Mouse (Mus musculus): ENCODE results near the gene Rnf113a2.

Gene Rnf113a2

DNA sequence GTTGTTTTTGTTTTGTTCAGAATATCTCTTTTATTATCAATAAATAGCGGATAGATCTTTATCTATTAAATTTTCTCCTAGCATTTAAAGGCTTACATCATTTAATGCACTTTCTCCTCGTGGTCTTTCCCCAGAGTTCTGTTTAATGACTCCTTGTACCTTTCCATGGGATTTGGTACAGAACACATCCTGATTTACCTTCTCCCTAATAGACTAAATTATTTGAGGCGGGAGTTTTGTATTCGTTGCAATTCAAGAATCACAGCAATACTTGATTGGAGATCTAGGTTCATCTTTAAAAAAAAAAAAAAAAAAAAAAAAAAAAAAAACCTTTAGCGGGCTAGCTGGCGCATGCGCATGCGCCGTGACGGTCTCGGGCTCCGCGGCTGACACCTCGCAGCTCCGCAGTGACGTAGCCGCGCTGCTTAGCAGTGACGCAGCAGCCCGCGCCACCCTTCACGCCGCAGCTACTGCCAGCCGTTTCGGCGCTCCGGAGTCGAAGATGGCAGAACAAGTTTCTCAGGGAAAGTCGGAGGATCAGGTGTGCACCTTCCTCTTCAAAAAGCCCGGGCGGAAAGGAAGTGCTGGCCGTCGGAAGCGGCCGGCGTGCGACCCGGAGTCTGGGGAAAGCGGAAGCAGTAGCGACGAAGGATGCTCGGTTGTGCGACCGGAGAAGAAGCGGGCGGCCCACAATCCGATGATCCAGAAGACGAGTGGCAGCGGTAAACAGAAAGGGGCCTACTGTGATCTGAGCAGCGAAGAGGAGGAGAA is at the start of gene Rnf113a2:
Gene Rnf113a2 (plus strand): TSS at position 363 of the 771 bp plus-strand sequence.
- DNase-seq (ENCODE audit: low read depth in 2 of 2, low spot score in 2 of 2): peak; percentile 79 to 81

GRCm38 (mm10) chr12:84371647-84372046 is 45.3 kb upstream of the Rnf113a2 start:
- no peak for DNase-seq (ENCODE audit: low read depth in 2 of 2, low spot score in 2 of 2)

DNA sequence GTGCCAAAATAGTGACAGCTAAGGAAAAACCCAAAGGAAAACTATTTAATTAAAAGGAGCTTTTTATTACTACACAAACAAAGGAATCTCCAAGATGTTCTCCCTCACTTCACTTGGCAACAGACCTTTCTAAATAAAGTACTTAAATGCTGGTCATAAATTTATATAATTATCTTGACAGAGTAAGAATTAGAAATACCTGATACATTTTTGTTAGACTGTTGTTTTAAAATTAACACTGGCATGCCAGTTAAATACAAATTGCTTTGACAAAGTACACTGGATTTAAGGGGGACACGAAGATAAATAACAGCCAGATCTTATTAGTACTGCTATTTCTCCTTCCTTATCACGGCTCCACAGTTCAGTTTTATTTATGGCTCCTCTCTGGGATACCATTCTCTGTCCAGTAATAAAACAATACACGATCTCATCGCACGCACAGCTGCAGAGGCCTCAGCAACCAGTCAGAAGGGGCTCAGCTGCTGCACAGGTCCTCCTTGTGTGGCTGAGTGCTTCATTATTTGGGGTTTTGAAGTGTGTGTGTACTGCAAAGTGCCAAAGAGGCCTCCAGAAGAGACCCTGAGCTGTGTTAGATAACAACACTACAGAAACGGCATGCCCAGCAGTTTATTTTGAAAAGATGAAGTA is 43.0 kb upstream of the Rnf113a2 start:
- no peak for DNase-seq (ENCODE audit: low read depth in 2 of 2, low spot score in 2 of 2)

- DNase-seq (ENCODE audit: low read depth in 2 of 2, low spot score in 2 of 2): no peak
Observed at GRCm38 (mm10) chr12:84382369-84382768, 34.6 kb upstream of the Rnf113a2 start.

DNA sequence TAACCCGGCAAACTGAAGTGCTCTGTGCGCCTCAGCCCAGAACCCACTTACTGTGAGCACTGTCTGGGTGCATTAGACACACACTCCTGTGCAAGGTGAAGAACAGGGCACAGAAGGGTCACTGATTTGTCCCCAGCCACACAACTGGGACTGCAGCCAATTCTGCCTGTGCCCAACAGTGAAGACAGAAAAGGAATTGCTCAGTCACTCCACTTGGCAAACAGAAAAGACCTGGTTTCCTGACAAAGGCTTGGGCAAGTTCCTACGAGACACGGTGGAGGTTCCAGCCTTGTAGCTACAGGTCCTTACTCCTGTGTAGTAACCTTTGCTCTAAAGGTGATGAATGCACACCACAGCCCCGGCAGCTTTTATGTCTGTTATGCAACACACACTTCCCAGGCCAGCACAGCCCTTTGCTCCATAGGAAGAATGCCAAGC is 32.3 kb upstream of the Rnf113a2 start:
- DNase-seq (ENCODE audit: low read depth in 2 of 2, low spot score in 2 of 2): no peak

DNA sequence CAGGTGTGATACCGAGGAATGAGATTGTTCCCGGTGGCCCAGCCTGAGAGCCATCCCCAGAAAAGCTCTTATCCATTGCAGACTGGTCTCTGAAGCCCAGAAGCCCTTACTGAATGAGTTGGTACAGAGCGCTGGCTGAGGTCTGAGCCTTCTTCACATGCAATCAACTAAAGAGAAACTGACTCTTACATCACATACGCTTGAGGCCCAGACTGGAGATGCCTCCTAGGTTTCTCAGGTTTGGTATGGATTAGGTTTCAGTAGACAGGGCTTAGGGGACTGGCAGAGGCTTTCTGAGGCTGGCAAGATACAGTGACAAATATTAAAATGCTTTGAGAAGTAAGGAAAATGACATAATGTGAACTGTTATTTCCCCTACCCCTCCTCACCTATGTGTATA is 31.6 kb upstream of the Rnf113a2 start:
- no peak for DNase-seq (ENCODE audit: low read depth in 2 of 2, low spot score in 2 of 2)

- no peak for DNase-seq (ENCODE audit: low read depth in 2 of 2, low spot score in 2 of 2)
Observed at GRCm38 (mm10) chr12:84388097-84388496, 28.9 kb upstream of the Rnf113a2 start.

DNA sequence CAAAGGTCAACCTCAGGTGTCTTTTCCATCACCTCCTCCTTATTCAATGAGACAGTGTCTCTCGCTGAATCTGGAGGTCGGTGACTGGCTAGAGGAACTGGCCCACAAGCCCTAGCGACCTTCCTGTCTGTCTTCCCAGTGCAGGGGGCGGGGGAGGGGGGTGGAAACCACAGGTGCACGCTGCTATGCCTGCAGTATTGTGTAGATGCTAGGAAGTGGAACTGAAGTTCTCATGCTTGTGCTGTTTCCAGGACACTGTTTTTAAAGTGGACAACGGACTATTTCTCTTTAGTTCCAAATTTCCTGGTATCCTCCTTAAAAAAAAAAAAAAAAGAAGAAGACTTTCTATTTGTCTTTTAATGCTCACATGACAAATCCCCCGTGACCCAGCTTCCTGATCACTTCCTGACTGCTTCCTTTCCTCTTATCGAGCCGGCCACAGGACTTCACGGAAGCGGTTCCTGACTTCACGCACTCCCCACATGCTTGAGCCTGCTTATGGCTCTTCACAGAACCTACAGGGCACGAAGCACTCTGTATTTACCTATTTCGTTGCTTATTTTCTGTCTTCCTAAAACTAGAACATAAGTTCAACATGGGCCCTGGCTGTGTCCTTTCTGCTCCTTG is 28.1 kb upstream of the Rnf113a2 start:
- DNase-seq (ENCODE audit: low read depth in 2 of 2, low spot score in 2 of 2): no peak

DNA sequence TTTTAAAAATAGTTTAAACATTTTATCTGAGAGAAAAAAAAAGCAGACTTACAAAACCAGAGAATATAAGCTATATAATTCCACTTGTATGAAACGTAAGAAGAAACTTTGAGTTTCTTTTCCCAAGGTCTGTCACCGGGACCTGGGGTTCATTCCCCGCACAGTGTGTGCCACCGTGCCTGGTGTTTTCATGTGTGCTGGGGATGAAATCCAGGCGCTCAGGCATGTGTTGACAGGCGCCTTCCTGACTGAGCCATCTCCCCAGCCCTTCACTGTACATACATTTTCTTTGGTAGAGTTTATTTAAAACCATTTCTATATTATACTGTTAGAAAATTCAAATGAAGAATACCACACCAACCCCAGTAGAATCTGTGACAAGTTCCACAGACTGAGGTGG is 26.7 kb upstream of the Rnf113a2 start:
- no peak for DNase-seq (ENCODE audit: low read depth in 2 of 2, low spot score in 2 of 2)

DNA sequence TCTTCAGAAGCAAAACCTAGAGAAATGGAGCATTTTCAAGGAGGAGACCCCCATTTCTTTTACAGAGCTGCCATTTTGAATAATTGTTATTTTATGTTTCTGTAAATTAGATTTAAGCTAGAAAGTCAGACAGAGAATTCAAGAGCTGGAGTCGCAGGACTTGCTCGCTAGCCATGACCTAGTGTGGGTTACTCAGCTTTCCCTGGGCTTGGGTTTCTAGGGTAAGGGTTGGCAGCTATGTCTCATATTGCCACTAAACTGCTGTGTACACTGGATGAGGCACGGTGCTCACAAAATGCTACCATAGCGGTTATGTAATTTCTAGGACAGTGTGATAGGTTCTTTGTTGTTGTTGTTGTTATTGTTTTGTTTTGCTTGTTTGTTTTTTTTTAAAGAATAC is 24.3 kb upstream of the Rnf113a2 start:
- no peak for DNase-seq (ENCODE audit: low read depth in 2 of 2, low spot score in 2 of 2)

GRCm38 (mm10) chr12:84393847-84394246 is 23.1 kb upstream of the Rnf113a2 start:
- no peak for DNase-seq (ENCODE audit: low read depth in 2 of 2, low spot score in 2 of 2)

DNA sequence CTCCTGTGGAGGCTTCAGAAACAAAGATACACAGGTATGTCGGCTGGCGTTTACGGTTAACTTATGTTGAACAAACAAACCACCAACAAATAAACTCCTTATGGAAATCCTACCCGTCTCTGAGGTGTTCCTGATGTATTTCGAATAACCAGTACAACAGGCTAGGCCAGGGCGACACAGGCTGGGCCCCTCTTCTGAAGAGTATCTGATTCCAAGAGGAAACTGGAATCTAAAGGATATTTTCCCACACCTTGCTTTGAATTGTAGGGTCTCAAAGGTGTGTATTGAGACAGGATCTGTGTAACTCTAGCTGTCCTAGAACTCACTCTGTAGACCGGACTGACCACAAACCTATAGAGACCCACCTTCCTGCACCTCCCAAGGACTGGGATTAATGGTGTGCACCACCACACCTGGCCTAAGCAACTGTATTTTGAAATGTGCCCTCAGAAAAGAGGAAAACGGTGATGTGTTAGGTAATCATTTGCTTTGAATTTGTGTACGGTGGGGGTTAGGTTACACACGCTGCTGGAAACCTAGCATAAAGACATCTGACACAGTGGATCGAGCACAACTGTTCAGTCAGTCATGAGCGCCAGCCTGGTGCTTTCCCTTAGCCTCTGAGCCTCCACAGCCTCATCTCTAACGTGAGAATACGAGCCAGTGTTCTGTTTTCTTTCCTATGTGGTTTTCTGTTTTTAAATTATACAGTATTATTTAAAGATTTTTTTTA is 19.9 kb upstream of the Rnf113a2 start:
- DNase-seq (ENCODE audit: low read depth in 2 of 2, low spot score in 2 of 2): no peak

GRCm38 (mm10) chr12:84397685-84398084 is 19.3 kb upstream of the Rnf113a2 start:
- no peak for DNase-seq (ENCODE audit: low read depth in 2 of 2, low spot score in 2 of 2)

DNA sequence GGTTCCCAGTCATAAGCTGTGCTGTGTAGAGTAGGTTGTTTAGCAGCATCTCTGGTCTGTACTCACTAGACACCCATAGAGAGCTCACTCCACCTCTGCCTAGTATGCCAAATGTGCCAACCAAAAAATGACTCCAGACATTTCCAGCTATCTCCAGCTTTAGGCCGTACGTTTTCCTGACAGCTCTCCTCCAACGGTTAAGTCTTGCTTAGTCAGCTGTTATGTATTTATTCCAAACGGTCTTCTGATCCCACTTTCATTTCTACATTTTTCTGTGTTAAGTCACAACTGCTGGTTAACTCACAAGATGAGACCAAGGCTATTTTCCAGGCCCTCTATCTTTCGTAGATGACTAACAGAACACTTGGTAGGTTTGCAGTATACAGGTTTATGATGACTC is 18.4 kb upstream of the Rnf113a2 start:
- no peak for DNase-seq (ENCODE audit: low read depth in 2 of 2, low spot score in 2 of 2)

GRCm38 (mm10) chr12:84399135-84399534 is 17.9 kb upstream of the Rnf113a2 start:
- no peak for DNase-seq (ENCODE audit: low read depth in 2 of 2, low spot score in 2 of 2)

DNA sequence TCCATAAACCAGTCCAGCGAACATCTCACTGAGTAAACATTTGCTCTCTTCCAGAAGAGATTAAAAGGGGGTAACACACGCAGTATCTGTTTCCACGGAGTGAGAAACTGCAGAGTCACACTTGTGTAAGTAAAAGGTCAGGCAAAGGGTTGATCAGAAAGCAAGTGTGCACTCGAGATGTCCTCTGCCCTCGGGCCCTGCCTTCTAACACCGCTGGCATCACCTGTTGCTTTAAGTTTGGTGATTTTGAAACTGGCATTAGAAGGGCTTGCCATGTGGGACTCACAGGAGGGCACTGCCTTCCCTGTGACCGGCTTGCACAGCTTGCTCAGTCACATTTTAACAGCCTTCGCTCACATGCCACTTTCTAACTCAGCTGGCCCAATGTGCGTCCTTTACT is 17.3 kb upstream of the Rnf113a2 start:
- DNase-seq (ENCODE audit: low read depth in 2 of 2, low spot score in 2 of 2): no peak

GRCm38 (mm10) chr12:84400068-84400467 is 16.9 kb upstream of the Rnf113a2 start:
- no peak for DNase-seq (ENCODE audit: low read depth in 2 of 2, low spot score in 2 of 2)

DNA sequence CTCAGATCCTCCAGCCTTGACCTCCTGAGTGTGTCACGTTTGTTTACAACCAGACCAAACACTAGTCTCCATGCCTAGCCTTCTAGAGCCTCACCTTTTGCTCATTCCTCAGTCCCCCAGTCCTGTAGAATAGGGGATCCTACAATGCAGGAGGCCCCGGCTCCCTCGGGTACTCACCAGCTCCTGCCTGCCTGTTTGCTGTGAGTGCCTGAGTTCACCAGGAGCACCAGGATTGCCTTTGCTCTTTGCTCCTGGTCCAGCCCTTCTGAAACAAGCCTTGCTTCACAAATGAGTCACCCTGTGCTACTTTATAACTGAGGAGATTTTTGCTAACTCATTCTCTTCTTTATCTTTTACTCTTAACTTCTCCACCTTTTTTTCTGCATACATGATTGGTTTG is 16.3 kb upstream of the Rnf113a2 start:
- DNase-seq (ENCODE audit: low read depth in 2 of 2, low spot score in 2 of 2): no peak

DNA sequence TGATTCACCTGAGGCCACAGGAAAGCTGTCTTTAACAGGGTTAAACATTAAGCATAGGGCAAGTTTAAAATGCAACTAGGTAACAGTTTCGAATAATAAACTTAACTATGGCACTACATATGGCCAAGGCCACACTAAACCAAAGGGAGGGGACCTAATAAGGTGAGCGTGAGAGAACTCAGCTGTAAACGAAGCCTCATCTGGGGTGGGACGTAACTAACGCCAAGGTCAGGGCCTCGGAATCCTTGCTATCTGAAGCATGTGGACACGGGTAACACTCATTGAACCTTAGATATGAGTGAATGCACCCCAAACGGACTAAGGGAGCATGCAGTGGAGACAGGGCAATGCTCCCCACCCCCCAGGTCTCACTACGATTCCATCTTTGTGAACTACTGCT is 14.1 kb upstream of the Rnf113a2 start:
- no peak for DNase-seq (ENCODE audit: low read depth in 2 of 2, low spot score in 2 of 2)

DNA sequence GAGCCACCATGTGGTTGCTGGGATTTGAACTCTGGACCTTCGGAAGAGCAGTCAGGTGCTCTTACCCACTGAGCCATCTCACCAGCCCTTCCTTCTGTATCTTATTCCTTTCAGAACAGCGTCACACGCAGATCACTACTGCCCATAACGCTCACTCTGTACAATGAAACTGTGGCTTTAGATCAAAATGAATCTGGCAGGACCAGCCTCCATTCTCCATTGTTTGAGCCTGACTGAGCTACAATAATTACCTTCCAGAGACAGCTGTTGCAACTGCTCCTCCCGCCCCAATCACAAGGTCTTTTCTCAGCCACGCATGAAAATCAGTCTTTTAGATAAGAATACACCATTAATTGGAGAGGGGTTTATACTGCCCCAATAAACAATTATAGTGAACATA is 12.5 kb upstream of the Rnf113a2 start:
- no peak for DNase-seq (ENCODE audit: low read depth in 2 of 2, low spot score in 2 of 2)

- DNase-seq (ENCODE audit: low read depth in 2 of 2, low spot score in 2 of 2): no peak
Observed at GRCm38 (mm10) chr12:84407259-84407658, 9.7 kb upstream of the Rnf113a2 start.
